Mouse (Mus musculus): ENCODE results near the gene BC052040. TPM values are rescaled to one million over a fixed set of nuclear protein-coding genes. Genes with fewer than 3 reads are reported as not detected.

The BC052040 gene
- total RNA-seq (2023): 1 to 10 TPM; 2.4 to 2.9 TPM

DNA sequence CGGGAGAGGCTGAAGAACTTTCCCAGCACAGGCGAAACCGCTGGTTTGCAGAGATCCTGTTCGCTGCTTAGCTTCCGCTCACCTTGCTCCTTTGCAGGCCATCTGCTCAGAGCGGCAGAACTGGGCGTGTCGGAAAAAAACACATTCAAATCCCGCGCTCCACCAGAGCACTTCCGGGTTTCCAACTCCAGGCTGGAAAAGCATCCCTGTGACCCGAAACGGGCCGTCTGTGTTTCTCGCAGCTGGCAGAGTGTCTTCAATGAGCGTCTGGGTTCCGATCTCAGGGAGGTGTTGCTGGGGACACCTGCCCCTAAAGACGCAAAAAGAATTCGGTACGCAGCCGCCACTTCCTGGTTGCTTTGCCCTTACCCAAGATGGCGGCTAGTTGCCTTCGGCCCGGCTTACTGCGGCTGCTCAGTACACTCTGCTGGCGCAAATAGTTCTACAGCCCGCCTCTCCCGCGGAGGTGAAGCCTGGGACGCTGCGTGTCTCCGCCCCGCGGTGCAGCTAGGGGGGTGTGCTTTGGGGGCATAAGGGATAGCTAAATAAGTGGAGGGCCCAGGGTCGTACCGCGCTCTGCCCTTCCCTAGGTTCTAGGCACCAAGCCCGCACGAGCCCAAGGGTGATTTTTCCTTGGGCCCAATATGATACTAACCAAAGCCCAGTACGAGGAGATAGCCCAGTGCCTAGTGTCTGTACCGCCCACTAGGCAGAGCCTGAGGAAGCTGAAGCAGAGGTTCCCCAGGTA is at the start of gene BC052040:
BC052040 (plus strand) TSS at position 476 of the 748 bp plus-strand sequence.

